Mouse (Mus musculus) CH12.LX (cell line): ENCODE measurements around the gene Blcap. TPM values are rescaled to one million over a fixed set of nuclear protein-coding genes. Genes with fewer than 3 reads are reported as not detected.

Experiments
- DNase-seq: peaks from one replicate; pipeline ENCODE4 v3.0.0-alpha.2; 2013; ENCODE audit errors: extremely low read depth
- H3K27ac ChIP-seq: 2 replicates; pipeline ENCODE4 v1.5.1; 2012; ENCODE audit warnings: low read depth, mild to moderate bottlenecking, control low read depth, moderate library complexity; ENCODE audit not compliant: insufficient read depth
- H3K27me3 ChIP-seq: replicated peaks from 2 replicates; pipeline ENCODE3; 2012; ENCODE audit warnings: inconsistent platforms
- H3K36me3 ChIP-seq, 2 experiments: replicated peaks in 1 of 2; 2 replicates each; pipeline versions ENCODE3 to v1.6.1; 2012; ENCODE audit warnings: inconsistent platforms in 1 of 2, low read length in 1 of 2, mild to moderate bottlenecking in 1 of 2, mixed read lengths in 1 of 2, moderate library complexity in 1 of 2; ENCODE audit not compliant: control insufficient read depth in 1 of 2, insufficient read depth in 1 of 2
- H3K4me1 ChIP-seq, 2 experiments: 2 replicates each; pipeline ENCODE4 v1.6.1; 2012; ENCODE audit warnings: inconsistent platforms in 1 of 2, moderate library complexity in 1 of 2; ENCODE audit not compliant: insufficient read depth in 2 of 2, control insufficient read depth in 1 of 2
- H3K4me2 ChIP-seq: 2 replicates; pipeline ENCODE4 v1.6.1; 2012; ENCODE audit warnings: low read depth, mild to moderate bottlenecking, control low read depth; ENCODE audit not compliant: poor library complexity, insufficient read depth, severe bottlenecking
- H3K4me3 ChIP-seq, 3 experiments: fragments of 150-350 bp in 1 of 3; sonication (generic) in 1 of 3; replicated peaks in 1 of 3; 2 replicates each; pipeline versions ENCODE3 to v1.5.1; 2011 to 2012; ENCODE audit warnings: low read depth in 2 of 3, low read length in 2 of 3, mild to moderate bottlenecking in 2 of 3, moderate library complexity in 2 of 3, control low read depth in 1 of 3, improper control_type of control experiment in 1 of 3, inconsistent platforms in 1 of 3, mixed read lengths in 1 of 3; ENCODE audit not compliant: poor library complexity in 1 of 3
- H3K79me2 ChIP-seq: replicated peaks from 2 replicates; pipeline ENCODE4 v1.6.1; 2012; ENCODE audit warnings: mild to moderate bottlenecking, moderate library complexity; ENCODE audit not compliant: control insufficient read depth, poor library complexity, insufficient read depth, severe bottlenecking; ENCODE audit errors: extremely low read depth
- H3K9ac ChIP-seq: 2 replicates; pipeline ENCODE4 v1.6.1; 2012; ENCODE audit warnings: low read depth, mild to moderate bottlenecking, control low read depth, moderate library complexity; ENCODE audit not compliant: insufficient read depth
- H3K9me3 ChIP-seq: replicated peaks from 2 replicates; pipeline ENCODE3; 2012; ENCODE audit warnings: low read length, inconsistent platforms, mixed read lengths
- BHLHE40 ChIP-seq: IDR thresholded peaks from 2 replicates; pipeline ENCODE4 v1.6.1; 2011; ENCODE audit warnings: mild to moderate bottlenecking, low read depth, low read length, improper control_type of control experiment
- CHD1 ChIP-seq: IDR thresholded peaks from 2 replicates; pipeline ENCODE4 v1.6.1; 2012; ENCODE audit warnings: low read depth, low read length, improper control_type of control experiment, inconsistent platforms
- CHD2 ChIP-seq: IDR thresholded peaks from 2 replicates; pipeline ENCODE4 v1.6.1; 2011; ENCODE audit warnings: low read length, improper control_type of control experiment
- CTCF ChIP-seq, 2 experiments: IDR thresholded peaks in 1 of 2; conservative IDR thresholded peaks in 1 of 2; 2 replicates each; pipeline ENCODE4 v1.5.1; 2011 to 2012; ENCODE audit warnings: low read depth in 2 of 2, low read length in 2 of 2, improper control_type of control experiment in 1 of 2, inconsistent platforms in 1 of 2, mild to moderate bottlenecking in 1 of 2, moderate library complexity in 1 of 2
- E2F4 ChIP-seq: IDR thresholded peaks from 2 replicates; pipeline ENCODE4 v1.6.1; 2011; ENCODE audit warnings: low read depth, low read length, improper control_type of control experiment; ENCODE audit not compliant: insufficient replicate concordance
- ELF1 ChIP-seq: IDR thresholded peaks from 2 replicates; pipeline ENCODE4 v1.6.1; 2014; ENCODE audit warnings: low read depth, mild to moderate bottlenecking, inconsistent platforms, low read length, improper control_type of control experiment
- EP300 ChIP-seq: IDR thresholded peaks from 2 replicates; pipeline ENCODE4 v1.6.1; 2011; ENCODE audit warnings: low read length, improper control_type of control experiment
- ETS1 ChIP-seq: conservative IDR thresholded peaks from 2 replicates; pipeline ENCODE4 v1.6.1; 2012; ENCODE audit warnings: low read depth, mild to moderate bottlenecking, inconsistent platforms, low read length, improper control_type of control experiment, moderate library complexity
- GABPA ChIP-seq: IDR thresholded peaks from 2 replicates; pipeline ENCODE4 v1.6.1; 2012; ENCODE audit warnings: low read depth, low read length, improper control_type of control experiment, inconsistent platforms; ENCODE audit not compliant: insufficient replicate concordance
- HCFC1 ChIP-seq: IDR thresholded peaks from 2 replicates; pipeline ENCODE4 v1.6.1; 2012; ENCODE audit warnings: low read depth, mild to moderate bottlenecking, inconsistent platforms, low read length, improper control_type of control experiment
- IRF4 ChIP-seq: IDR thresholded peaks from 2 replicates; pipeline ENCODE4 v1.6.1; 2014; ENCODE audit warnings: low read depth, mild to moderate bottlenecking, inconsistent platforms, low read length, improper control_type of control experiment
- JUN ChIP-seq: IDR thresholded peaks from 2 replicates; pipeline ENCODE4 v1.6.1; 2011; ENCODE audit warnings: low read depth, mild to moderate bottlenecking, low read length, improper control_type of control experiment, moderate library complexity; ENCODE audit not compliant: insufficient read depth
- JUND ChIP-seq: conservative IDR thresholded peaks from 2 replicates; pipeline ENCODE4 v1.6.1; 2011; ENCODE audit warnings: low read depth, low read length, improper control_type of control experiment
- KAT2A ChIP-seq: IDR thresholded peaks from 2 replicates; pipeline ENCODE4 v1.6.1; 2012; ENCODE audit warnings: low read length, improper control_type of control experiment, inconsistent platforms; ENCODE audit not compliant: insufficient replicate concordance
- MAFK ChIP-seq: IDR thresholded peaks from 2 replicates; pipeline ENCODE4 v1.6.1; 2011; ENCODE audit warnings: low read length, improper control_type of control experiment; ENCODE audit not compliant: insufficient replicate concordance
- MAX ChIP-seq: IDR thresholded peaks from 2 replicates; pipeline ENCODE4 v1.6.1; 2011; ENCODE audit warnings: low read length, improper control_type of control experiment
- MAZ ChIP-seq: IDR thresholded peaks from 2 replicates; pipeline ENCODE4 v1.6.1; 2012; ENCODE audit warnings: low read depth, mild to moderate bottlenecking, inconsistent platforms, low read length, improper control_type of control experiment, moderate library complexity
- MEF2A ChIP-seq: IDR thresholded peaks from 2 replicates; pipeline ENCODE4 v1.6.1; 2014; ENCODE audit warnings: low read depth, mild to moderate bottlenecking, inconsistent platforms, low read length, improper control_type of control experiment, borderline replicate concordance
- MXI1 ChIP-seq: IDR thresholded peaks from 2 replicates; pipeline ENCODE4 v1.6.1; 2011; ENCODE audit warnings: mild to moderate bottlenecking, low read depth, low read length, improper control_type of control experiment
- MYC ChIP-seq: IDR thresholded peaks from 2 replicates; pipeline ENCODE4 v1.6.1; 2011; ENCODE audit warnings: low read depth, mild to moderate bottlenecking, improper control_type of control experiment, low read length
- NELFE ChIP-seq: IDR thresholded peaks from 2 replicates; pipeline ENCODE4 v1.6.1; 2011; ENCODE audit warnings: low read depth, low read length, improper control_type of control experiment
- NRF1 ChIP-seq: IDR thresholded peaks from 2 replicates; pipeline ENCODE4 v1.6.1; 2014; ENCODE audit warnings: low read depth, mild to moderate bottlenecking, inconsistent platforms, low read length, improper control_type of control experiment, moderate library complexity
- PAX5 ChIP-seq: IDR thresholded peaks from 2 replicates; pipeline ENCODE4 v1.6.1; 2012; ENCODE audit warnings: low read length, inconsistent platforms, mixed read lengths
- POLR2A ChIP-seq: IDR thresholded peaks from 2 replicates; pipeline ENCODE4 v1.6.1; 2011; ENCODE audit warnings: low read depth, mild to moderate bottlenecking, improper control_type of control experiment, low read length
- POLR2AphosphoS2 ChIP-seq: IDR thresholded peaks from 2 replicates; pipeline ENCODE4 v1.6.1; 2011; ENCODE audit warnings: low read depth, low read length, improper control_type of control experiment
- RAD21 ChIP-seq: IDR thresholded peaks from 2 replicates; pipeline ENCODE4 v1.6.1; 2011; ENCODE audit warnings: low read depth, mild to moderate bottlenecking, low read length, improper control_type of control experiment, moderate library complexity
- RCOR1 ChIP-seq: conservative IDR thresholded peaks from 2 replicates; pipeline ENCODE4 v1.6.1; 2012; ENCODE audit warnings: low read depth, mild to moderate bottlenecking, inconsistent platforms, low read length, improper control_type of control experiment
- SIN3A ChIP-seq: IDR thresholded peaks from 2 replicates; pipeline ENCODE4 v1.6.1; 2012; ENCODE audit warnings: low read length, improper control_type of control experiment, inconsistent platforms
- SMC3 ChIP-seq: IDR thresholded peaks from 2 replicates; pipeline ENCODE4 v1.6.1; 2011; ENCODE audit warnings: low read depth, low read length, improper control_type of control experiment
- TBP ChIP-seq: conservative IDR thresholded peaks from 2 replicates; pipeline ENCODE4 v1.6.1; 2011; ENCODE audit warnings: low read depth, low read length, improper control_type of control experiment
- TCF12 ChIP-seq: IDR thresholded peaks from 2 replicates; pipeline ENCODE4 v1.6.1; 2014; ENCODE audit warnings: low read depth, mild to moderate bottlenecking, inconsistent platforms, low read length, improper control_type of control experiment
- UBTF ChIP-seq: IDR thresholded peaks from 2 replicates; pipeline ENCODE4 v1.6.1; 2012; ENCODE audit warnings: low read depth, mild to moderate bottlenecking, inconsistent platforms, low read length, improper control_type of control experiment, moderate library complexity
- USF1 ChIP-seq: IDR thresholded peaks from 2 replicates; pipeline ENCODE4 v1.6.1; 2014; ENCODE audit warnings: low read depth, mild to moderate bottlenecking, inconsistent platforms, low read length, improper control_type of control experiment
- USF2 ChIP-seq: conservative IDR thresholded peaks from 2 replicates; pipeline ENCODE4 v1.6.1; 2011; ENCODE audit warnings: low read depth, low read length, improper control_type of control experiment
- ZC3H11A ChIP-seq: IDR thresholded peaks from 2 replicates; pipeline ENCODE4 v1.6.1; 2012; ENCODE audit warnings: low read depth, mild to moderate bottlenecking, inconsistent platforms, low read length, improper control_type of control experiment
- ZKSCAN1 ChIP-seq: IDR thresholded peaks from 2 replicates; pipeline ENCODE4 v1.6.1; 2012; ENCODE audit warnings: low read depth, inconsistent platforms, low read length, improper control_type of control experiment, borderline replicate concordance
- ZMIZ1 ChIP-seq: IDR thresholded peaks from 2 replicates; pipeline ENCODE4 v1.6.1; 2012; ENCODE audit warnings: low read depth, mild to moderate bottlenecking, inconsistent platforms, low read length, improper control_type of control experiment
- ZNF384 ChIP-seq: IDR thresholded peaks from 2 replicates; pipeline ENCODE4 v1.6.1; 2012; ENCODE audit warnings: low read depth, low read length, improper control_type of control experiment, inconsistent platforms
- dilution Hi-C: fragments of 300-500 bp; cut with MboI; formaldehyde crosslinking; loops from 2 replicates; pipeline ENCODE4 v1.14.3; 2020; ENCODE audit warnings: low sequenced_read_pairs; ENCODE audit not compliant: extremely low pct_unique_long_range_greater_than_20kb, extremely low pct_ligation_motif_present
- in situ Hi-C: fragments of 300-500 bp; cut with MboI; formaldehyde crosslinking; loops from 3 replicates; pipeline ENCODE4 v1.14.3; 2019; ENCODE audit warnings: low sequenced_read_pairs, low pct_ligation_motif_present, low pct_unique_long_range_greater_than_20kb, mixed read lengths
- polyA plus RNA-seq: library from polyadenylated mRNA; unstranded; fragments of >175 nt; gene quantifications from 2 replicates; pipeline ENCODE4 v1.2.1, GENCODE M21; 2012; ENCODE audit warnings: low read depth; ENCODE audit not compliant: insufficient read length
- total RNA-seq, 2 experiments: library from RNA; depleted of rRNA; stranded (reverse); fragments of 300-350 nt in 1 of 2; fragments of >200 nt in 1 of 2; gene quantifications; 2 replicates each; pipeline ENCODE4 v1.2.3; 2012 to 2014

Blcap gene
- total and polyA plus RNA-seq, 3 experiments: 14.0 to 18.9 (median 16.0) TPM

DNA sequence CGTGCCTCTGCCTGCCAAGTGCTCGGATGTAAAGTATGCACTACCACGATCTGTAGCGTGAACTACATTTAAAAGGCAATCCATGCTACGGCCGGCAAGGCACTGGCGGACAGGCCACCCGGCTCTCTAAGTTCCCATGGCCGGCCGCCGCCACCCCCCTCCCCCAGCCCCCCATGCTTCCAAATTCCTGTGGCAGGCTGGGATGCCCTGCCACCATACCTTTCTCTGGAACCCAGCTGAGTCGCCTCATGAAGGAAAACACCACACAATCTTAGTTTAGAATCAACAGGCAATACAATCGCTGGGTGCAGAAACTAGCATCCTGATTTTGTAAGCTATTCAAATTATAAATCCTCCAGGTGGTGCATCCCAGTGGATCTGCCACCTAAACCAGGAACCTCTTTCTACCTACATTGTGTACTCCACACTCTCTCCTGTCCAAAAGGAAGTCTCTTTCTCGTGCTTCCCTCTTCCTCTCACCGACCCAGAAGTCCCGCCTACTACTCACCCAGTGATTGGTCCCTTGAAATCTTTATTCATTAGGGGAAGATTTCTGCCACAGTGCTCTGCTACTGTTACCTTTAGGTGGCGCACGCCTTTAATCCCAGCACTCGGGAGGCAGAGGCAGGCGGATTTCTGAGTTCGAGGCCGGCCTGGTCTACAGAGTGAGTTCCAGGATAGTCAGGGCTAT, 25.9 kb upstream of the Blcap start:
- Histone ChIP-seq H3K9ac (peak overlapping the region; percentile 95), H3K79me2 (peaks cover 6% of the 10 kb centered on the region), H3K27me3 (peaks cover 10% of the 10 kb centered on the region), H3K4me1 (peaks cover 3 to 30% of the 10 kb centered on the region in 2 experiments; a peak in 2 of 4 replicates), H3K4me3 (peak overlapping the region; percentile 66 to 85 (median 73)), H3K27ac (no peak overlapping the region), H3K36me3 (peaks cover 4 to 19% of the 10 kb centered on the region in 2 experiments), H3K9me3 (no peaks in the 10 kb centered on the region), H3K4me2 (peak overlapping the region; percentile 94)
- in situ Hi-C loops (no loop called here), dilution Hi-C loops (no loop called here)
- TF ChIP-seq ETS1 (no peak), MEF2A (no peak), RCOR1 (no peak), CHD1 (no peak), RAD21 (no peak), KAT2A (0 out of 2 replicates have a peak, but pooled peaks have one; percentile 23), E2F4 (no peak), ZKSCAN1 (no peak), MAZ (no peak), UBTF (no peak), JUND (no peak), USF2 (no peak), CHD2 (no peak), MAX (0 out of 2 replicates have a peak, but pooled peaks have one; percentile 66), ELF1 (peak; percentile 85), JUN (no peak), HCFC1 (peak; percentile 70), GABPA (no peak), POLR2A (peak; percentile 86), SIN3A (peak; percentile 67), CTCF (conservative IDR thresholded peaks at IDR 0.05 in 1 of 2, IDR thresholded peaks at IDR 0.05 in 1 of 2; ENCODE audit: low read depth in 2 of 2, low read length in 2 of 2) (peak in 1 of 2 experiments; percentile 56; a peak in 2 of 4 replicates), TCF12 (peak; percentile 76), SMC3 (no peak), PAX5 (no peak), IRF4 (no peak), TBP (peak; percentile 97), ZMIZ1 (no peak), ZNF384 (peak; percentile 65; the same call in 1 of the 2 replicates), EP300 (no peak), MAFK (no peak), NELFE (peak; percentile 90), MYC (peak; percentile 52), USF1 (no peak), ZC3H11A (no peak), POLR2AphosphoS2 (peak; percentile 41; the same call in 1 of the 2 replicates), BHLHE40 (no peak), NRF1 (no peak), MXI1 (0 out of 2 replicates have a peak, but pooled peaks have one; percentile 36)
- peak; percentile 90 for DNase-seq
